Mouse (Mus musculus): Measurements from ENCODE around the gene Slc6a9. TPM values are rescaled to one million over a fixed set of nuclear protein-coding genes. Genes with fewer than 3 reads are reported as not detected.

Slc6a9 gene
- polyA plus RNA-seq, 1 experiment from 2014 or later: 9.9 TPM

DNA sequence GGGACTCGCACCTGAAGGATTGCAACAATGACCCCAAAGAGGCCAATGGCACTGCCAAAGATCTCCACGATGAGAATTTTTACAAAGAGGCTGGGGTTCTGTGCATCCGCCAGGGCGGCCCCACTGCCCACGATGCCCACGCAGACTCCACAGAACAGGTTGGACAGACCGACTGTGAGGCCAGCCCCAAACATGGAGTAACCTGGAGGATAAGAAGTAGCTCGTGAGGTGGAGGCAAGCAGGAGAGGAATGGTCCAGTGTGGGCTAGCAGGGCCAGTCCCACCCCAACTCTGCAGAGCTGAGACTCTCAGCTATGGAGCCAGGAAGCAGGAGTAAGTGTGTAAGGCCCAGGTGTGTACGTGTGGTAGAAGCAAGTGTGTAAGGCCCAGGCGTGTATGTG, 50.8 kb downstream of the Slc6a9 start:
- no peak overlapping the region for H3K4me2 ChIP-seq
- 92% methylated on average over 10 of the region's 10 CpGs for WGBS
- peaks cover 44% of the 10 kb centered on the region for H3K36me3 ChIP-seq (replicated peaks)
- H3K4me1 ChIP-seq: peaks cover 46% of the 10 kb centered on the region
- H3K4me3 ChIP-seq (replicated peaks): no peak overlapping the region
- H3K27me3 ChIP-seq: no peaks in the 10 kb centered on the region
- ATAC-seq (ENCODE audit: low FRiP score): no peak
- H3K27ac ChIP-seq: no peak overlapping the region
- no peaks in the 10 kb centered on the region for H3K9me3 ChIP-seq
- no peak overlapping the region for H3K9ac ChIP-seq

DNA sequence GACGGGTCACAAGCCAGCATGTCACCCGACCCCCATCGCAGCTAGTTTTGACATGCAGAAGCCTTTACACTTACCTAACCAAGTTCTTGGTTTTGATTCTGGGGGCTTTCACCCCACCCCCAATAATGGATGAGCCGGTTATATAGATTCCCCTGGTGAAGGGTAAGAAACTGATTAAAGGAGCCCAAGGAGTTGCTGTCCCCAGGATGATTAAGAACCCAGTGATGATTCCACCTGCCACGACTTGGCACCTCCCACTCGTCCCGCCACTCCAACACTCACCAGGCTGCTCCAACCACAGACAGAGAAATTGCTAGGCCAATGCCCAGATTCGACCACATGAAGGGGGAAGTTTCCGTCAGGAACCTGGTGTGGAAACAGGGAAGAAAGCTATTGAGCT, 51.7 kb downstream of the Slc6a9 start:
- Histone ChIP-seq H3K4me1 (peaks cover 43% of the 10 kb centered on the region), H3K27ac (no peak overlapping the region), H3K27me3 (no peaks in the 10 kb centered on the region), H3K4me2 (peak overlapping the region; percentile 89), H3K9me3 (no peaks in the 10 kb centered on the region), H3K4me3 (replicated peaks) (peak overlapping the region; percentile 92), H3K36me3 (replicated peaks) (peaks cover 42% of the 10 kb centered on the region), H3K9ac (peak overlapping the region; percentile 83)
- ATAC-seq (ENCODE audit: low FRiP score): no peak
- WGBS: 86% methylated on average over 9 of the region's 9 CpGs

DNA sequence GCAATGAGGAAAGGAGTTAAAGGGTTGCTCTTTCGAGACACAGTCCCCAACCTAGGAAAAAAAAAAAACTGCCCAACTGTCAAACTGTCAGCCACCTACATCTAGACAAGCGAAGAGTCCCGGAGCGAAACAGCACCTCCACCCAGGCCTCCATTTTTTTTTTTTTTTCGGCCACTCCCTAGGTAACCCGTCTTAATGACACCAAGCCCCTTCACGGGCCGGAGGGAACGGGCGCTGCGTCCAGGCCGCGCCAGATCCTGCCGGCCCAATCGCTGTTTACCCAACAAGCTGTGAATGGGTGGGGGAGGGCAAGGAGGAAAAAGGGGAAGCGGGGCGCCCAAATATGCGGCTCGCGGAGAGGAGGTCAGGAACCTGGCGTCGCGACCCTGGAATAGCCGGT, 52.3 kb downstream of the Slc6a9 start:
- peak overlapping the region; percentile 83 for H3K9ac ChIP-seq
- peak overlapping the region; percentile 62; the same call in 1 of the 2 replicates for H3K27ac ChIP-seq
- no peaks in the 10 kb centered on the region for H3K9me3 ChIP-seq
- no peaks in the 10 kb centered on the region for H3K27me3 ChIP-seq
- peaks cover 37% of the 10 kb centered on the region for H3K36me3 ChIP-seq (replicated peaks)
- H3K4me3 ChIP-seq (replicated peaks): peak overlapping the region; percentile 92
- H3K4me1 ChIP-seq: peaks cover 47% of the 10 kb centered on the region
- ATAC-seq (ENCODE audit: low FRiP score): no peak
- peak overlapping the region; percentile 89 for H3K4me2 ChIP-seq
- WGBS: 2% methylated on average over 24 of the region's 24 CpGs

DNA sequence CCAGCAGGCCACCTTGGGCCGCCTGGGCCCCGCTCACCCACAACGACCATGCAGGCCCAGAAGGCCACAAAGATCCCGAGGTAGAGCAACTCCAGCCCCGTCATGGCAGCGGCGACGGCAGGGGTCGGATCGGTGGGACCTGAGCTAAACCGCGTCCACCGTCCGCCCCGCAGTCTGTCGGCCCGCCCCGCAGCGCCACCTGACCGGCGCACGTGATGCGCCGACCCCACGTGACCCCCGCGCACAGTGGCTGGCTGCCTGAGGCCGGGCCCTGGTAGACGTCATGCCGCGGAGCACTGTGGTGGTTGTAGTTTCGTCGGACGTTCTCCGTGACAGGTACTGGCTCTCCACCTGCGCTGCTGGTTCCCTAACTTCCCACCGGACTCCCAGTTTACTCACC, 52.8 kb downstream of the Slc6a9 start, which contains the start of gene Atp6v0b:
Gene Atp6v0b, minus strand, starts transcription at position 201 of the 400 bp plus-strand sequence.
- H3K4me1 ChIP-seq: peaks cover 44% of the 10 kb centered on the region
- ATAC-seq (ENCODE audit: low FRiP score): peak; percentile 91
- no peaks in the 10 kb centered on the region for H3K27me3 ChIP-seq
- no peaks in the 10 kb centered on the region for H3K9me3 ChIP-seq
- H3K4me2 ChIP-seq: peak within 1 kb of the TSS; percentile 89
- WGBS: under 1% methylated on average over 37 of the region's 37 CpGs
- H3K27ac ChIP-seq: peak within 1 kb of the TSS; percentile 62; the same call in 1 of the 2 replicates
- H3K9ac ChIP-seq: peak within 1 kb of the TSS; percentile 83
- H3K36me3 ChIP-seq (replicated peaks): peaks cover 37% of the 10 kb centered on the region
- H3K4me3 ChIP-seq (replicated peaks): peak within 1 kb of the TSS; percentile 92

DNA sequence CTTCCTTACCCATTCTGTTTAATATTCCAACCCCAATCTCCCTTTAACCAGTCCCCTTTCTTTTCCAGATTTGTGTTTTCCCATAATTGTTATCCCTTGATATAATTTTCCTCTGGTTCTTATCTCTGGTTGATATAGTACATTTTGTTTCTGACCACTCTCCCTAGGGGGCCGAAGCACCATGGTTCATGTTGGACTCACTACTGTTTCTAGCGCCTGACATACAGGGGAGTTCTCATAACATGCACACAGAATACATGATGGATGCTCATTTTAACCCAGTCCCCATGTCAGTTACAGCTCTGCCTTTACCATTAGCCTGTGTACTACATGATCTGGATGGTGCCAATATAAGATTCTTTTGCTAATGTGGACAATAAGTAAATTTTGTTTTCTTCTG, 53.6 kb downstream of the Slc6a9 start:
- Histone ChIP-seq H3K9ac (no peak overlapping the region), H3K4me2 (peak overlapping the region; percentile 89), H3K27me3 (no peaks in the 10 kb centered on the region), H3K4me1 (peaks cover 40% of the 10 kb centered on the region), H3K27ac (no peak overlapping the region), H3K4me3 (replicated peaks) (peak overlapping the region; percentile 92; the same call in 1 of the 2 replicates), H3K36me3 (replicated peaks) (peaks cover 37% of the 10 kb centered on the region), H3K9me3 (no peaks in the 10 kb centered on the region)
- ATAC-seq (ENCODE audit: low FRiP score): no peak
- WGBS: 71% methylated on average over 2 of the region's 2 CpGs

DNA sequence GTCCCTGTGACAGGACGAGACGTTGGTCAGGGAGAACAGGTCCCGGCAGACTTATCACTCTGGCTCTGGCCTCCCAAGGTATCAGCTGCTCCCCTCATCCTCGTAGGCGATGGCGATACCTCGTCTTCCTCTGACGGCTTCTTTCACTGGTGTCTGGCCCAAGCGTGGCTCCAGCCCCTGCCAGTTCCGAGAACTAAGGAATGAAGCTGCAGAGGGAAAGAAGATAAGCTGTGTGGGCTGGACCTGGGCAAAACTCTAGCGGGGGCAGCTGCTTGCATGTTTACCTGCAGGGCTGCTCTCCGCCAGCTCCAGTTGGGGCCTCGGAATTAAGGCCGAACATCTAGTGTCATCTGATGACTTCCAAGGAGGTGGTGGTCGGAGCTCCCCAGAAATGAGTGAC, 55.2 kb downstream of the Slc6a9 start:
- Histone ChIP-seq H3K4me1 (peaks cover 30% of the 10 kb centered on the region), H3K9ac (no peak overlapping the region), H3K4me3 (replicated peaks) (no peak overlapping the region), H3K9me3 (no peaks in the 10 kb centered on the region), H3K36me3 (replicated peaks) (peaks cover 39% of the 10 kb centered on the region), H3K27me3 (no peaks in the 10 kb centered on the region), H3K27ac (no peak overlapping the region), H3K4me2 (no peak overlapping the region)
- 93% methylated on average over 15 of the region's 15 CpGs for WGBS
- no peak for ATAC-seq (ENCODE audit: low FRiP score)

DNA sequence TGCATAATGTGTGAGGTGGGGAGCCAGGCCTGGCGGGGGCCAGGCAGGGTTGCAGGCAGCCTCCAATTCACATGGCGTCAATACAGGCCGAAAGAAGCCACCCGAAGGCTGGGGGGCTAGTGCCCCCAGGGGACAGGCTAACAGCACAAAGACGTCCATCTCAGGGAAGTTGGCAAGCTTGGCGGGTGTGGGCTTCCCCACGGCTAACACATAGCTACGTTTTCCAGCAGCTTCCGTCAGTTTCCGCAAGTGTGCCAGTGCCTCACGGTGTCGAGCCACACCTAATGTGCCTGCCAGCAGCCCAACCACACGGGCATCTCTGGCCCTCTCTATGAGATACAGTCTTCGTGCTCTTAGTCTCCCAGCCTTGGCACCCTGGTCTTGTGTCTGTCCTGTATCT, 55.7 kb downstream of the Slc6a9 start:
- H3K9ac ChIP-seq: no peak overlapping the region
- no peak for ATAC-seq (ENCODE audit: low FRiP score)
- WGBS: 93% methylated on average over 14 of the region's 14 CpGs
- H3K4me3 ChIP-seq (replicated peaks): no peak overlapping the region
- peaks cover 30% of the 10 kb centered on the region for H3K4me1 ChIP-seq
- H3K27me3 ChIP-seq: no peaks in the 10 kb centered on the region
- H3K9me3 ChIP-seq: no peaks in the 10 kb centered on the region
- H3K4me2 ChIP-seq: no peak overlapping the region
- no peak overlapping the region for H3K27ac ChIP-seq
- H3K36me3 ChIP-seq (replicated peaks): peaks cover 39% of the 10 kb centered on the region

DNA sequence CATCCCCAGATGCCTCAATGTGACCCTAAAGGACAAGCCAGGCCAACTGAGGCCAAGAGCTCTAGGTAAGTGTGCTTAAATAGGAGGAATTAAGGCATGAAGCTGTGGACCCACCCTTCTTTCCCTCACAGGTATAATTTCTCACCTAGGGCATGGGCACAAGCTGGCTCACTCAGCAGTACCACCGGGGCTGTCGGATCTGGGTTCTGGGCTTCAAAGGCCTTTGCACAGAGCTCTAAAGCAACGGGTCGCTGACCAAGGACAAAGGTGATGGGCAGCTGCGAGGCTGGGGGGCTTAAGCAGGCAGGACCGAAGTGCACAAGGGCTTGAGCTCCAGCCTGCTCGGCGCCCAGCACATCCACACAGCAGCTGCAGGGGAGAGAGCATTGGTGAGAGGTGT, 56.4 kb downstream of the Slc6a9 start:
- H3K27ac ChIP-seq: no peak overlapping the region
- peak overlapping the region; percentile 75 for H3K4me3 ChIP-seq (replicated peaks)
- 55% methylated on average over 8 of the region's 8 CpGs for WGBS
- no peak for ATAC-seq (ENCODE audit: low FRiP score)
- no peaks in the 10 kb centered on the region for H3K27me3 ChIP-seq
- peaks cover 39% of the 10 kb centered on the region for H3K36me3 ChIP-seq (replicated peaks)
- H3K9me3 ChIP-seq: no peaks in the 10 kb centered on the region
- peaks cover 28% of the 10 kb centered on the region for H3K4me1 ChIP-seq
- H3K4me2 ChIP-seq: peak overlapping the region; percentile 82
- no peak overlapping the region for H3K9ac ChIP-seq

DNA sequence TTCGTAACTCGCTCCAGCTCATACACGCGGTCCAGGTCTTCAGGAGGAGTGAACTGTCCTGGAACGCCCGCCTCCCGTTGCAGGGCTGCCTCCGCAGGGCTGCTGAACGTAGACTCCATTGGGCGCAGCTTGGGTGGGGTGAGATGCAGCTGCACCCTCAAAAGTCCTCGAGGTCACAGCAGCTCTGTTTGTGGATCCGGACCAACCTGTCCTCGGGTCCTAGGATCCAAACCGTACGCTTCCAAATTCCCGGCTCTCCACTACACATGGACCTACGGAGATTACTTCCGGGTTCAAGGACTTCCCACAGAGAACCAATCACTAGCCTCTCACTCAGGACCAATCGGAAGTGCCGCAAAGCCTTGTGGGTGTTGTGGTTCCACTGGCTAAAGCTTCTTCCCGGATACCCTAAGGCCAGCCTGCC, 57.4 kb downstream of the Slc6a9 start, which contains the start of gene Dph2:
Gene Dph2, minus strand, starts transcription at position 295 of the 424 bp plus-strand sequence.
- Histone ChIP-seq H3K36me3 (replicated peaks) (peaks cover 49% of the 10 kb centered on the region), H3K27ac (no peak within 1 kb of the TSS), H3K4me2 (peak within 1 kb of the TSS; percentile 82), H3K9me3 (no peaks in the 10 kb centered on the region), H3K9ac (peak within 1 kb of the TSS; percentile 54), H3K27me3 (no peaks in the 10 kb centered on the region), H3K4me1 (peaks cover 18% of the 10 kb centered on the region), H3K4me3 (replicated peaks) (peak within 1 kb of the TSS; percentile 75)
- under 1% methylated on average over 21 of the region's 21 CpGs for WGBS
- peak; percentile 81 for ATAC-seq (ENCODE audit: low FRiP score)

DNA sequence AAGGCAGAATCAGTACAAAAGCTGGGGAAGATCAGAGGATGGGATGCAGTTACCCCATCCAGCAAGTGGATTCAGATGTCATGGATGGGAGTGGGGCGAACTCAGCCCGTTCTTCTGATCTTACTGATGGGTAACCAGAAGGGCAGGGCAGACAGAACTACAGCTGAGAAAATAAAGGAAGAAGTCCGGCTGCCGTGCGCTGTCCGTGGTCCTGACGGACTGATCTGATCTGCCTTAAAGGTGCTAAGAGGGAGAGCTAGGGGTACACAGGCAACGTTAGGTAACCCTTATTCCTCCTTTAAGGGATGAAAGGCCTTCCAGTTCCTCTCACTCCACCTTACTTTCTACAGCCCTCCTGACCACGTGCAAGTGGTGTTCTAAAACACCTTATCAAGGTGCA, 59.1 kb downstream of the Slc6a9 start:
- 27% methylated on average over 9 of the region's 9 CpGs for WGBS
- peaks cover 12% of the 10 kb centered on the region for H3K4me1 ChIP-seq
- no peak overlapping the region for H3K27ac ChIP-seq
- ATAC-seq (ENCODE audit: low FRiP score): no peak
- no peaks in the 10 kb centered on the region for H3K27me3 ChIP-seq
- H3K9me3 ChIP-seq: no peaks in the 10 kb centered on the region
- H3K36me3 ChIP-seq (replicated peaks): peaks cover 64% of the 10 kb centered on the region
- no peak overlapping the region for H3K9ac ChIP-seq
- H3K4me2 ChIP-seq: no peak overlapping the region
- H3K4me3 ChIP-seq (replicated peaks): no peak overlapping the region

DNA sequence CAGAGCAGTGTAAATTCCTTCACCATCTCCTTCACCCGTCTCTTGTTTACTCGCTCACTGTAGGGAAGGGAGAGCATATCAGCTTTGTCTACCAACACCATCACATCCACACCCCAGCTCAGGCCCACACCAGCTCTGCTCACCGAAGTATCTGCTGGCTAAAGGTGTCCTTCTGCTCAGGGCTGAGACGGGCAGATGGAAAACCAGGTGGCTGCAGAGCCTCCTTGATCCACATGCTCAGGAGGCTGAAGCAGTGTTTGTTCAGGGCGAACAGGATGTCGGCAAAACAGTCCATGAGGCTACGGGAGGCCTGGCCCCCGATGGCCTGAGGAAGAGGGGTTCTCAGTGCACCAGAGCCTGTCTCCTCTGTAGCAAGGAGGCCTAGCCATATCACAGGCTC, 60.3 kb downstream of the Slc6a9 start:
- no peak overlapping the region for H3K27ac ChIP-seq
- no peak overlapping the region for H3K9ac ChIP-seq
- ATAC-seq (ENCODE audit: low FRiP score): no peak
- H3K4me2 ChIP-seq: no peak overlapping the region
- peaks cover 12% of the 10 kb centered on the region for H3K4me1 ChIP-seq
- no peak overlapping the region for H3K4me3 ChIP-seq (replicated peaks)
- H3K27me3 ChIP-seq: no peaks in the 10 kb centered on the region
- WGBS: 89% methylated on average over 8 of the region's 8 CpGs
- peaks cover 65% of the 10 kb centered on the region for H3K36me3 ChIP-seq (replicated peaks)
- H3K9me3 ChIP-seq: no peaks in the 10 kb centered on the region

DNA sequence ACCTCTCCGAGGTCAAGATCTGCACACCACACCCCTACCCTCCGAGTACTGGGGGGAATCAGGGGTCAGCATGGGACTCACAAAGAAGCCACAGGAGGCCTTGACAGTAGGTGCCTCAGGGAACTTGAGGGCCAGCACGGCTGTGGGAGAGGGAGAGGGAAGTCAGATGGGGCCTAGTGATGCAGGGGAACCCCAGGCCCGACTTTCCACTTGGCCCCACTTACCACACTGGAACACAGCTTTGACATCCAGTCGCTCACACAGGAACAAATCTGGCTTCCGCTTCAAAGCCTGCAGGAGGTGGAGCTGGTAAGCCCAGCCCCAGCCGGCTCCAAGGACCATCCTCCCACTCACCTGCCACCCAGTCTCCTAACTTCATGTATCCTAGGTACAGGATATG, 61.0 kb downstream of the Slc6a9 start:
- Histone ChIP-seq H3K4me1 (peaks cover 12% of the 10 kb centered on the region), H3K27me3 (no peaks in the 10 kb centered on the region), H3K9ac (no peak overlapping the region), H3K27ac (no peak overlapping the region), H3K4me2 (no peak overlapping the region), H3K9me3 (no peaks in the 10 kb centered on the region), H3K4me3 (replicated peaks) (no peak overlapping the region), H3K36me3 (replicated peaks) (peaks cover 66% of the 10 kb centered on the region)
- ATAC-seq (ENCODE audit: low FRiP score): no peak
- 88% methylated on average over 7 of the region's 7 CpGs for WGBS

DNA sequence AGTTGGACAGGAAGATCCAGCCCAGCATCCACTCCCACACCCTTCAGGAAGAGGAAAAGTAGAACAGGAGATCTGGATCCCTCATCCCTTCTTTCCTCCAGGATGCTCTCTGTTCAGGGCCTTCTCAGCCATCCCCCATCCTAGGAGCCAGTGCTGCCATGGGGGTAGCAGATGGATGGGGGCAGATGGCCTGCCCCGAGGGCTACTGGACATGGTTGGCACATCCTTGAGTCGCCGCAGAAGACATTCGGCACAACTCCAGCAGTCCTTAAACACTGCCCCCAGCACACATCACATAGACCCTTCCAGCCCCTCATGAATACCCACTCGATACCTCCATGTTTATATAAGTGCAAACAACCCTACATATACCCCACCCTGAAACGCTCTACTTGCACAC, 61.7 kb downstream of the Slc6a9 start:
- 94% methylated on average over 6 of the region's 6 CpGs for WGBS
- Histone ChIP-seq H3K27ac (no peak overlapping the region), H3K27me3 (no peaks in the 10 kb centered on the region), H3K36me3 (replicated peaks) (peaks cover 71% of the 10 kb centered on the region), H3K4me2 (no peak overlapping the region), H3K4me3 (replicated peaks) (no peak overlapping the region), H3K9me3 (no peaks in the 10 kb centered on the region), H3K4me1 (peaks cover 8% of the 10 kb centered on the region), H3K9ac (no peak overlapping the region)
- no peak for ATAC-seq (ENCODE audit: low FRiP score)

Measured in forebrain, embryonic 12.5 days (tissue).